Mouse (Mus musculus) limb, embryonic 13.5 days (tissue): ENCODE data around the gene Gm21904. TPM values are rescaled to one million over a fixed set of nuclear protein-coding genes. Genes with fewer than 3 reads are reported as not detected.
"Not testable (repeated sequence)": the region's sequence is repeated elsewhere in the genome, so short reads cannot be mapped to it uniquely, and the experiment has no call there.

Experiments
- ATAC-seq: fragments of 200-750 bp; cut with Nextera tagmentation; 2 replicates; pipeline ENCODE4 v1.8.0; 2017; ENCODE audit warnings: low read depth, moderate number of reproducible peaks, moderate TSS enrichment; ENCODE audit not compliant: low FRiP score
- H3K27ac ChIP-seq: fragments of 300-500 bp; sonication (generic); 2 replicates; pipeline ENCODE4 v1.5.1; 2015; ENCODE audit warnings: inconsistent platforms, mild to moderate bottlenecking, moderate library complexity
- H3K27me3 ChIP-seq: fragments of 300-500 bp; sonication (generic); 2 replicates; pipeline ENCODE4 v1.6.1; 2015; ENCODE audit warnings: mild to moderate bottlenecking, inconsistent platforms
- H3K36me3 ChIP-seq: fragments of 300-500 bp; sonication (generic); 2 replicates; pipeline ENCODE4 v1.6.1; 2015; ENCODE audit warnings: inconsistent platforms, mild to moderate bottlenecking, moderate library complexity
- H3K4me1 ChIP-seq: fragments of 300-500 bp; sonication (generic); 2 replicates; pipeline ENCODE4 v1.6.1; 2015; ENCODE audit warnings: inconsistent platforms
- H3K4me2 ChIP-seq: fragments of 300-500 bp; sonication (generic); replicated peaks from 2 replicates; pipeline ENCODE4 v1.6.1; 2015; ENCODE audit warnings: inconsistent platforms, mild to moderate bottlenecking, moderate library complexity
- H3K4me3 ChIP-seq: fragments of 300-500 bp; sonication (generic); 2 replicates; pipeline ENCODE4 v1.5.1; 2015; ENCODE audit warnings: moderate library complexity, mild to moderate bottlenecking, inconsistent platforms
- H3K9ac ChIP-seq: fragments of 300-500 bp; sonication (generic); 2 replicates; pipeline ENCODE4 v1.6.1; 2015; ENCODE audit warnings: mild to moderate bottlenecking, inconsistent platforms
- H3K9me3 ChIP-seq: fragments of 300-500 bp; sonication (generic); 2 replicates; pipeline ENCODE4 v1.6.1; 2016; ENCODE audit warnings: inconsistent platforms
- WGBS: fragments of 180-500 bp; shearing (Covaris S2); methylation state at CpG from one replicate; pipeline ENCODE4 v1.1.7; 2015; 5-methylcytosine and 5-hydroxymethylcytosine counted together
- polyA plus RNA-seq: library from polyadenylated mRNA; unstranded; fragments of >200 nt; fragmentation: Nextera tagmentation; extraction: Ambion mirVana; gene quantifications from 2 replicates; pipeline ENCODE4 v1.2.1, GENCODE M21; 2015

Gm21904 gene
- polyA plus RNA-seq, result not detected in 2 replicates

- WGBS, result no CpG with 5 or more reads among the region's 3 CpGs
- H3K4me3 ChIP-seq, result not testable (repeated sequence)
Observed at GRCm38 (mm10) chrY:17846166-17846565, at the start of gene Gm21904. Gene Gm21904 (minus strand): TSS chrY:17846266.

GRCm38 (mm10) chrY:17874441-17874840 is 28.4 kb upstream of the Gm21904 start, which contains the start of the genes Gm20772 and Gm20831:
Gene Gm20772 (plus strand): TSS chrY:17874741.
Gene Gm20831 (plus strand): TSS chrY:17874741.
- H3K36me3 ChIP-seq, H3K9me3 ChIP-seq, H3K4me2 ChIP-seq, H3K27me3 ChIP-seq, ATAC-seq, H3K4me3 ChIP-seq, H3K27ac ChIP-seq, H3K9ac ChIP-seq, H3K4me1 ChIP-seq: not testable (repeated sequence)

More at GRCm38 (mm10) chrY:17846166-17846565, at the start of gene Gm21904:
- H3K9me3 ChIP-seq, H3K4me1 ChIP-seq, H3K27ac ChIP-seq, H3K9ac ChIP-seq, H3K4me2 ChIP-seq, ATAC-seq, H3K36me3 ChIP-seq, H3K27me3 ChIP-seq: not testable (repeated sequence)

Other genes starting within 250 kb of the Gm21904 start
- gene Gm20772, start 28.5 kb upstream of the Gm21904 start, polyA plus RNA-seq, result not detected in 2 replicates
- not detected in 2 replicates for gene Gm20831, start 28.5 kb upstream of the Gm21904 start, polyA plus RNA-seq
- gene Srsy, start 91.1 kb upstream of the Gm21904 start, polyA plus RNA-seq, result not detected in 2 replicates
- gene Gm21764, start 215.5 kb upstream of the Gm21904 start, polyA plus RNA-seq, result not detected in 2 replicates
- not detected in 2 replicates for gene Ssty1, start 242.8 kb upstream of the Gm21904 start, polyA plus RNA-seq